Mouse (Mus musculus): ENCODE measurements around the gene Fam161b. TPM values are rescaled to one million over a fixed set of nuclear protein-coding genes. Genes with fewer than 3 reads are reported as not detected.

The Fam161b gene
- 13.6 and 15.8 TPM in 2 replicates for polyA plus RNA-seq (2016; fragmentation: Nextera tagmentation; extraction: Ambion mirVana)

GRCm38 (mm10) chr12:84361555-84362489 is at the start of gene Fam161b, which contains the start of gene Coq6:
Gene Fam161b, minus strand, starts transcription at chr12:84361833.
Gene Coq6, plus strand, starts transcription at chr12:84361657.
- H3K9me3 ChIP-seq (replicated peaks): no peaks in the 10 kb centered on the region
- peak; percentile 99 for ATAC-seq (ENCODE audit: low FRiP score)
- peaks cover 7% of the 10 kb centered on the region for H3K36me3 ChIP-seq
- peak within 1 kb of the TSS; percentile 64 for H3K27ac ChIP-seq
- under 1% methylated on average over 51 of the region's 51 CpGs for WGBS
- H3K27me3 ChIP-seq: no peaks in the 10 kb centered on the region
- H3K4me2 ChIP-seq (replicated peaks): peak within 1 kb of the TSS; percentile 72
- H3K9ac ChIP-seq: peak within 1 kb of the TSS; percentile 84
- peak within 1 kb of the TSS; percentile 97 for H3K4me3 ChIP-seq
- H3K4me1 ChIP-seq: peaks cover 18% of the 10 kb centered on the region

- peak within 1 kb of the TSS; percentile 93 for H3K4me2 ChIP-seq (replicated peaks)
- H3K9me3 ChIP-seq (replicated peaks): no peaks in the 10 kb centered on the region
- peak within 1 kb of the TSS; percentile 88 for H3K27ac ChIP-seq
- peak within 1 kb of the TSS; percentile 81 for H3K4me3 ChIP-seq
- H3K9ac ChIP-seq: peak within 1 kb of the TSS; percentile 84
- peaks cover 13% of the 10 kb centered on the region for H3K4me1 ChIP-seq
- H3K27me3 ChIP-seq: 0 out of 2 replicates have a peak, but pooled peaks cover 2% of the 10 kb centered on the region
- ATAC-seq (ENCODE audit: low FRiP score): peak; percentile 91
- 2% methylated on average over 46 of the region's 63 CpGs for WGBS
- no peaks in the 10 kb centered on the region for H3K36me3 ChIP-seq
These were observed 47.3 kb upstream of the Fam161b start, which contains the start of the genes Entpd5 and Bbof1 for GRCm38 (mm10) chr12:84408819-84409507. Gene Entpd5, minus strand, starts transcription at chr12:84409029. Gene Bbof1, plus strand, starts transcription at chr12:84409071.

- H3K9me3 ChIP-seq (replicated peaks): no peaks in the 10 kb centered on the region
- ATAC-seq (ENCODE audit: low FRiP score): peak; percentile 78
- peak overlapping the region; percentile 88 for H3K27ac ChIP-seq
- H3K9ac ChIP-seq: peak overlapping the region; percentile 84
- no peaks in the 10 kb centered on the region for H3K36me3 ChIP-seq
- WGBS: 2% methylated on average over 51 of the region's 52 CpGs
- 0 out of 2 replicates have a peak, but pooled peaks cover 2% of the 10 kb centered on the region for H3K27me3 ChIP-seq
- peak overlapping the region; percentile 93 for H3K4me2 ChIP-seq (replicated peaks)
- H3K4me1 ChIP-seq: peaks cover 13% of the 10 kb centered on the region
- H3K4me3 ChIP-seq: peak overlapping the region; percentile 81
These were observed 46.5 kb upstream of the Fam161b start for GRCm38 (mm10) chr12:84407874-84408818.

GRCm38 (mm10) chr12:84407259-84407658 is 45.6 kb upstream of the Fam161b start:
- ATAC-seq (ENCODE audit: low FRiP score): no peak
- 0 out of 2 replicates have a peak, but pooled peaks cover 2% of the 10 kb centered on the region for H3K27me3 ChIP-seq
- H3K9me3 ChIP-seq (replicated peaks): no peaks in the 10 kb centered on the region
- no peak overlapping the region for H3K27ac ChIP-seq
- no peak overlapping the region for H3K4me3 ChIP-seq
- peaks cover 13% of the 10 kb centered on the region for H3K4me1 ChIP-seq
- H3K36me3 ChIP-seq: no peaks in the 10 kb centered on the region
- H3K9ac ChIP-seq: no peak overlapping the region
- 64% methylated on average over 4 of the region's 4 CpGs for WGBS
- no peak overlapping the region for H3K4me2 ChIP-seq (replicated peaks)

- peaks cover 13% of the 10 kb centered on the region for H3K4me1 ChIP-seq
- H3K9me3 ChIP-seq (replicated peaks): no peaks in the 10 kb centered on the region
- H3K9ac ChIP-seq: no peak overlapping the region
- no peak overlapping the region for H3K4me3 ChIP-seq
- H3K36me3 ChIP-seq: no peaks in the 10 kb centered on the region
- ATAC-seq (ENCODE audit: low FRiP score): no peak
- no peak overlapping the region for H3K27ac ChIP-seq
- no peak overlapping the region for H3K4me2 ChIP-seq (replicated peaks)
- H3K27me3 ChIP-seq: 0 out of 2 replicates have a peak, but pooled peaks cover under 1% of the 10 kb centered on the region
- WGBS: 79% methylated on average over 6 of the region's 6 CpGs
These were observed 42.9 kb upstream of the Fam161b start for GRCm38 (mm10) chr12:84404541-84404940.

GRCm38 (mm10) chr12:84402923-84403322 is 41.3 kb upstream of the Fam161b start:
- Histone ChIP-seq H3K27me3 (no peaks in the 10 kb centered on the region), H3K9ac (no peak overlapping the region), H3K9me3 (replicated peaks) (no peaks in the 10 kb centered on the region), H3K36me3 (no peaks in the 10 kb centered on the region), H3K4me3 (no peak overlapping the region), H3K4me1 (peaks cover 4% of the 10 kb centered on the region), H3K27ac (no peak overlapping the region), H3K4me2 (replicated peaks) (no peak overlapping the region)
- WGBS: 83% methylated on average over 9 of the region's 9 CpGs
- no peak for ATAC-seq (ENCODE audit: low FRiP score)

- no peak for ATAC-seq (ENCODE audit: low FRiP score)
- H3K4me3 ChIP-seq: no peak overlapping the region
- WGBS: 78% methylated on average over 3 of the region's 3 CpGs
- H3K27ac ChIP-seq: no peak overlapping the region
- H3K4me1 ChIP-seq: no peaks in the 10 kb centered on the region
- H3K9me3 ChIP-seq (replicated peaks): no peaks in the 10 kb centered on the region
- 0 out of 2 replicates have a peak, but pooled peaks cover 5% of the 10 kb centered on the region for H3K36me3 ChIP-seq
- no peak overlapping the region for H3K4me2 ChIP-seq (replicated peaks)
- no peaks in the 10 kb centered on the region for H3K27me3 ChIP-seq
- H3K9ac ChIP-seq: no peak overlapping the region
These were observed 39.0 kb upstream of the Fam161b start for GRCm38 (mm10) chr12:84400653-84401052.

GRCm38 (mm10) chr12:84400068-84400467 is 38.4 kb upstream of the Fam161b start:
- Histone ChIP-seq H3K4me1 (no peaks in the 10 kb centered on the region), H3K9ac (no peak overlapping the region), H3K27ac (no peak overlapping the region), H3K4me3 (no peak overlapping the region), H3K9me3 (replicated peaks) (no peaks in the 10 kb centered on the region), H3K36me3 (0 out of 2 replicates have a peak, but pooled peaks cover 5% of the 10 kb centered on the region), H3K4me2 (replicated peaks) (no peak overlapping the region), H3K27me3 (no peaks in the 10 kb centered on the region)
- 88% methylated on average over 3 of the region's 3 CpGs for WGBS
- no peak for ATAC-seq (ENCODE audit: low FRiP score)

GRCm38 (mm10) chr12:84399663-84400062 is 38.0 kb upstream of the Fam161b start:
- Histone ChIP-seq H3K27me3 (no peaks in the 10 kb centered on the region), H3K4me2 (replicated peaks) (no peak overlapping the region), H3K4me1 (no peaks in the 10 kb centered on the region), H3K27ac (no peak overlapping the region), H3K36me3 (0 out of 2 replicates have a peak, but pooled peaks cover 5% of the 10 kb centered on the region), H3K9me3 (replicated peaks) (no peaks in the 10 kb centered on the region), H3K4me3 (no peak overlapping the region), H3K9ac (no peak overlapping the region)
- WGBS: 81% methylated on average over 9 of the region's 9 CpGs
- ATAC-seq (ENCODE audit: low FRiP score): no peak

- Histone ChIP-seq H3K27me3 (no peaks in the 10 kb centered on the region), H3K9ac (no peak overlapping the region), H3K27ac (no peak overlapping the region), H3K4me2 (replicated peaks) (no peak overlapping the region), H3K4me1 (no peaks in the 10 kb centered on the region), H3K36me3 (0 out of 2 replicates have a peak, but pooled peaks cover 5% of the 10 kb centered on the region), H3K9me3 (replicated peaks) (no peaks in the 10 kb centered on the region), H3K4me3 (no peak overlapping the region)
- WGBS: 83% methylated on average over 9 of the region's 9 CpGs
- ATAC-seq (ENCODE audit: low FRiP score): no peak
These were observed 37.5 kb upstream of the Fam161b start for GRCm38 (mm10) chr12:84399135-84399534.

GRCm38 (mm10) chr12:84398629-84399028 is 37.0 kb upstream of the Fam161b start:
- Histone ChIP-seq H3K27ac (no peak overlapping the region), H3K4me3 (no peak overlapping the region), H3K27me3 (no peaks in the 10 kb centered on the region), H3K36me3 (0 out of 2 replicates have a peak, but pooled peaks cover 5% of the 10 kb centered on the region), H3K9ac (no peak overlapping the region), H3K4me2 (replicated peaks) (no peak overlapping the region), H3K4me1 (no peaks in the 10 kb centered on the region), H3K9me3 (replicated peaks) (no peaks in the 10 kb centered on the region)
- no peak for ATAC-seq (ENCODE audit: low FRiP score)
- 88% methylated on average over 5 of the region's 5 CpGs for WGBS

Measured in hindbrain, embryonic 12.5 days (tissue).